Mouse (Mus musculus) ovary, postnatal 14 days (tissue): ENCODE data around the gene Ckap4.
A peak's percentile ranks its signal among the peaks of the same experiment; 100 is the strongest.
"Not testable (repeated sequence)": the region's sequence is repeated elsewhere in the genome, so short reads cannot be mapped to it uniquely, and the experiment has no call there.

ENCODE experiments used
- DNase-seq: peaks from one replicate; pipeline ENCODE4 v3.0.0; 2022; ENCODE audit warnings: low spot score

The Ckap4 gene

GRCm38 (mm10) chr10:84498867-84499266 is 35.0 kb downstream of the Ckap4 start:
- no peak for DNase-seq

GRCm38 (mm10) chr10:84496805-84497204 is 37.1 kb downstream of the Ckap4 start:
- no peak for DNase-seq

- DNase-seq: no peak
Observed at GRCm38 (mm10) chr10:84494432-84494831, 39.4 kb downstream of the Ckap4 start.

- no peak for DNase-seq
Observed at GRCm38 (mm10) chr10:84490115-84490514, 43.7 kb downstream of the Ckap4 start.

- peak; percentile 47 for DNase-seq
Observed at GRCm38 (mm10) chr10:84488315-84488714, 45.5 kb downstream of the Ckap4 start.

GRCm38 (mm10) chr10:84484661-84485060 is 49.2 kb downstream of the Ckap4 start:
- DNase-seq: no peak

GRCm38 (mm10) chr10:84483553-84483952 is 50.3 kb downstream of the Ckap4 start:
- DNase-seq: no peak

- DNase-seq: no peak
Observed at GRCm38 (mm10) chr10:84483069-84483468, 50.8 kb downstream of the Ckap4 start.

GRCm38 (mm10) chr10:84482418-84482817 is 51.4 kb downstream of the Ckap4 start:
- DNase-seq: not testable (repeated sequence)

- no peak for DNase-seq
Observed at GRCm38 (mm10) chr10:84481327-84481671, 52.6 kb downstream of the Ckap4 start.

- peak; percentile 16 for DNase-seq
Observed at GRCm38 (mm10) chr10:84480667-84481326, 53.1 kb downstream of the Ckap4 start.

- DNase-seq: no peak
Observed at GRCm38 (mm10) chr10:84480146-84480545, 53.7 kb downstream of the Ckap4 start.

GRCm38 (mm10) chr10:84477613-84478076 is 56.2 kb downstream of the Ckap4 start:
- no peak for DNase-seq

GRCm38 (mm10) chr10:84477045-84477612 is 56.7 kb downstream of the Ckap4 start:
- DNase-seq: no peak
